Mouse (Mus musculus) MN1 (cell line): ENCODE measurements at regions not wholly inside any gene's neighbourhood (a gene's known extent, or its start where the extent isn't known, plus 50 kb on each side); places are given as distances from the start of the nearest gene placed in this dataset.
"Not testable (repeated sequence)": the region's sequence is repeated elsewhere in the genome, so short reads cannot be mapped to it uniquely, and the experiment has no call there.

Experiments used
- DNase-seq: peaks from one replicate; pipeline ENCODE4 v3.0.0-alpha.2; 2016; ENCODE audit warnings: low spot score

DNA sequence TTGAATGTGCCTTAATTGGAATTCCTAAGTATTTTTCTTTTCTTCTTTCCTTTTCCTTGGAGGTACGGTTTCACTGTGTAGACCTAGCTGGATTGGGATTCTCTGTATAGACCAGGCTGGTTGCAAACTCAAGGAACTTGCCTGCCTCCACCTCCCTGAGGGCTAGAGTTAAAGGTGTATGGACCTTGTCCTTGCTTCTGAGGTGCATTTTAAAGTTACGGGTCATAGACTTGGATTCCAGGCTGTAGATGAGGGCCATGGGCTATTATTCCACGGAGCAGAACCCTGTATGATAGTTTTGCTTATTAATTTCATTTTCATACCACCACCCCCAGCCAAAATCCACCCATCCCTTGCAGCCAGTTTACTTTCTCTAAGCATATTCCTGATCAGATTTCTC lies 50.7 kb upstream of the Wdr26 start:
- no peak for DNase-seq

- no peak for DNase-seq
These were observed 51.4 kb upstream of the Wdr26 start for GRCm38 (mm10) chr1:181263216-181263615.

- DNase-seq, result not testable (repeated sequence)
These were observed 58.7 kb upstream of the Wdr26 start for GRCm38 (mm10) chr1:181270469-181270868.

DNA sequence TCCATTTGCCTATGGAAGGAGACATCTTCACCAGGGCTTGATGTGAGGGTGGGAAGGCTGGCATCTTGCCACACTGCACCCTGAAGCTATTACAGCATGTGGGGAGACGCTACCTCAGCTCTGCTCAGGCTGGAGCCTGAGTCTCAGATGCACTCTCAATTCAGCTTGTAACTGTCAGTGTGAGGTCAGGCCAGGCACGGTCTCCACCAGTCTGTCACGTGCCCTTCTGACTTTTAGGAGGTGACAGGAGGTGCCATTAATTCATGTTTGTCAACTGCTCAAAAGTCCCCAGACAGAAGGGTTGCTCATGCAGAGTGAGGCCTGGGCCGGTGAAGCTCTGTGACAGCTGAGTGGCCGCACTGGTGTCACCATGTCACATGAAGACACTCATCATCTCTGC lies 59.4 kb upstream of the Wdr26 start:
- DNase-seq, result no peak

- no peak for DNase-seq
These were observed 60.0 kb upstream of the Wdr26 start for GRCm38 (mm10) chr1:181271821-181272220.

DNA sequence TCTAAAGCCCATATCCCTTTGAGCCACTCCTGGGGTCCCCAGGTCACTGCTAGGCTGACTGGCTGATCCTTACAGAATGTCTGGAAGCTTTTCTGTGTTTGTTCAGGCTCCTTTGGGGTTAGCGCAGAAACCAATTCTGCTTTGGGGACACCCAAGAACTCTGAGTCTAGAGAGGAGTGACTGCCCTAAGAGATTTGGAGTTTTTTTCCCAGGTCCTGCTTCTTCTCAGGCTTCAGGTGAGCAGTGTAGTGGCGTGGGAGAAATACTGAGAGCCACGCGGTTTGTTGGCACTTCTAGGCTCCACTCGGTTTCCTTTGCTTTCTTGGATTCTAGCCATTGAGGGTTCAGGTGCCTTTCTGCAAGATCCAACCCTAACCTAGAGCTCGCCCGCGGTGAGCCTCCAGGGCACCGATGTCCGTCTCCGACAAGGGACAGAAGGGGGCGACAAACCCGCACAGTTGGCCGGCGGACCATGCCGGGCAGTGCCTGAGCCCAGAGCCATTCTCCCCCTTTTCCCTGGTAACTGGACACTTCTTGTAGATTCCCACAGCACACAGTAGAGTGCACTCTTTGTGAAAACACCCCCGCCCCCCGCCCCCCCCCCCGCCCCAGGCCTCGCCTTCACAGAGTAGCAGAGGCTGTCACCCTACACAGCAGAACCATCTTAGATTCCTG lies 61.0 kb upstream of the Wdr26 start:
- peak; percentile 85 for DNase-seq

DNA sequence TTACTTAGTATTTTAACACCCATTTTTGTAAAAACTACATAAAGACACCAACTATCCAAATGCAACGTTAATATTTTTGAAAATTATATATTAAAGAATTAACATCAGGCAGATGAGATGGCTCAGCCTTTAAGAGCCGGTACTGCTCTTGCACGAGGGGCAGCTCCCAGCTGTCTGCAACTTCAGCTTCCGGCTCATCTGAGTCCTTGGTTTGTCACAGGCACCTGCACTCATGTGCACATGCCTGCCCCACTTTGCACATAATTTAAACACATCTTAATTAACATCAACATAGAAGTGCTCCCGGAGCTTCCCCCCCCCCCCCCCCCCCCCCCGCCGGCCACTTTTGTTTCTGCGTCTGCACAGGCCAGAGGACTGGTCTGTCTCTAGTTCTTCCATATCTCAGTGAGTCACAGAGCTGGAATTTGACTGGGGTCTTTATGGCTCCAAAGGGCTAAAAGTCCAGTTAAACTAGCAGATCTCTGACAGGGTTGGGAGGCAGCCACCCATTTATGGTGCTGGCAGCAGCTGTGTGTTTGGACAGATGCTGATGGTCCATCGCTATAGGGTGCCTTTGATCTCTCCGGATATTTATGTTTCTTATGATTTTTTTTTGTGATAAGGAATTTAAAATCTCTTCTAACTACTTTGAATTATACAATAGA lies 61.9 kb upstream of the Wdr26 start:
- DNase-seq, result peak; percentile 22

- no peak for DNase-seq
These were observed 69.0 kb upstream of the Wdr26 start for GRCm38 (mm10) chr1:181280826-181281225.

DNA sequence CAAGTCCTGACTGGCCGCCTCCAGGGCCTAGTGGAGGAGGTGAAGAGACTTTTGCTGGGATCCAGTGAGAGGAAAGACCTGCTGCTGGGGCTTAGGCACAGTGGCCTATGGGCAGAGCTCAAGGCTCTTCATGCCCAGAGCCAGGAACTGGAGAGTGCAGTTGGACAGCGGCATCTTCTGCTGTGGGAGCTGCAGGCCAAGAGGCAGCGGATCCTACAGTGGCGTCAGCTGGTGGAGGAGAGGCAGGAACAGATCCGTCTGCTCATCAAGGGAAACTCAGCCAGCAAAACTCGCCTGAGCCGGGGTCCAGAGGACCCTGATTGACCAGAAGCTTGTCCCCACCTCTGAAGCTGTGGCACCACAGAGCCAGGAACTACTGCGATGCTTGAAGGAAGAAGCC lies 69.4 kb upstream of the Cnih3 start:
- not testable (repeated sequence) for DNase-seq

GRCm38 (mm10) chr1:181283539-181283938 lies 68.9 kb upstream of the Cnih3 start:
- DNase-seq, result not testable (repeated sequence)

DNA sequence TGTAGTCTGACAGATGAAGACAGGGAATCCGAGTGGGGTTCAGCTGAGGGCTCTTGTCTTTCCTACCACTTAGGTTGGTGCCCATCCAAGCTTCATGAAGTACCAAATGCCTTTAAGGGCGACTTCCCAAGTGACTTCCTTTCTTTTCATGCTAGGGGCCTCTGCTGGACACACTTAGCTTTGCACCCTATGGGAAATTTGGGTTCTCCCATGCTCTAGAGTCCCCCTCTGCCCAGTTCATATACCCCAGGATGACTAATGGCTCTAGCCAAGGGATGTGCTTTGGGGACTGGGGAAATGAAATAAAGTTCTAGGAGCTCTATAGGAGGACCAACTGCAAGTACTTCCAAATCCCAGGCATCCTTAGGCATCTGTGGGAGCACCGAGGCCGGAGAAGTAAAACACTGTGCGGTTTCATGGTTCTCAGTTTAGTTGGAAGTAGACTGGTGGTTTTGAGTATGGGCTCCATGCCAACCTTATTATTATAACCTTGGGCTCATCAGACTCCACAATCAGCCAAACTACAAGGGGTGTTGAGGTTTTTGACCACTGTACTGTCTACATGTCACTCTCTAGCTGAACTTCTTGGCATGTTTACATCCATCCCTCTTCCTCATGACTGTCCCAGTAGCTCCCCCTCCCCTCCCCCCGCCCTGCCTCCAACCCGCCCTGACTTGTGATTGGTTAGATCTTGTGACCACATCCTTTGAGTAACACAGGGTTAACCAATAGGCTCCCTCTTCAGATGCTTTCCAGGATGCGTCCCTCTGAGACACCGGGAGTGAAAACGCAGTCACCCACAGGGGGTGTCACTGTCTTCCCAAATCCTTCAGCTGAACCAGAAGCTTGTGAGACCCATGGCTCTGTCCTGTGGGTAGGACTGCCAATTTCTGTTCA lies 67.9 kb upstream of the Cnih3 start:
- DNase-seq, result peak; percentile 23

- DNase-seq, result no peak
These were observed 66.8 kb upstream of the Cnih3 start for GRCm38 (mm10) chr1:181285600-181285999.

GRCm38 (mm10) chr1:181286146-181286545 lies 66.3 kb upstream of the Cnih3 start:
- DNase-seq, result no peak

- DNase-seq, result no peak
These were observed 65.3 kb upstream of the Cnih3 start for GRCm38 (mm10) chr1:181287166-181287565.

DNA sequence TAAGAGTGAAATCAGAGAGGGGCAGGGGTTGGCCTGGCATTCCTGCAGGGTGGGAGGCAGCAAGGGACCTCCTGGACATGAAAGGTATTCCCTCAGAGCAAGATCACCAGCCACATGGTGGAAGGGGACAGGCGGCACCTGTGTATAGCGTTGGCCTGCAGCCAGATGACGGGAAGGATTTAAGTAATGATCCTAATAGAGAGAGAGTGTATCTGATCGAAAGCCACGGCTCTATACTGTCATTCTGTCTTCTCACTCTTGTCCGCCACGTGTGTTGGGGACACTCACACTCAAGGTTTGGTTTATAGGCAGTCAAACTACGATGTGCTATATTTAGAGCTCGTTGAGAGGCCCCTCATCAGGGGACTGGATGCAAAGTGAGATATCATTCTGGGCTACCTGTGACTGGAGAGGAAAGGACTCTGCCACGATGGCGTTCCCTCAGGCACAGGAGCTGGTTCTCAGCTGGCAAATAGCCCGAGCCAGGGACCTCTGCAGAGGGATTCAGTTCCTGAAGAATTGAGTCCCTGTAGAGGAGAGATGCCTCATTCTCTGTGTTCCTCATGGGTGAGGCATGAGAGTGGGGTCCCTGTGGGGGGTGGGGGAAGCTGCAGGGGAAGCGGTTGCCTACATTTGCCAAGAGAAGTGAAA lies 62.9 kb upstream of the Cnih3 start:
- DNase-seq, result no peak

GRCm38 (mm10) chr1:181291202-181291601 lies 61.2 kb upstream of the Cnih3 start:
- DNase-seq, result no peak

- DNase-seq, result no peak
These were observed 60.5 kb upstream of the Cnih3 start for GRCm38 (mm10) chr1:181291966-181292365.

GRCm38 (mm10) chr1:181293079-181293865 lies 59.2 kb upstream of the Cnih3 start:
- no peak for DNase-seq

DNA sequence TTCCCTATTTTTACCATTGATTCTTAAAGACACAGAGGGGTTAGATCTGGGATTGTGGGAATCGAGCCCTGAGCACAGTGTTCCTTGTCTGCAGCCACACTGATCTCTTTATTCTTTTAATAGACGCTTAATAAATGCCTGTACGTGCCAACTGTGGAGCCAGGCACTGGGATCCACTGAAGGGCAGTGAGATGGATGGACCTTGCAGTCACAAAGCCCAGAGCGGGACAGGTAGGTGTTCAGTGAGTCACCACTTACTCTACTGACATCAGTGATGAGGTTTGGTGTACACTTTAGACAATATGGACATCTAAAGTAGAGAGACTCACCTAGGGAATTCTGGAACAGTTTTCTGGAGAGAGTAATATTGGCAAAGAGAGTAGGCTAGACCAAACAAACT lies 56.8 kb upstream of the Cnih3 start:
- DNase-seq, result no peak

DNA sequence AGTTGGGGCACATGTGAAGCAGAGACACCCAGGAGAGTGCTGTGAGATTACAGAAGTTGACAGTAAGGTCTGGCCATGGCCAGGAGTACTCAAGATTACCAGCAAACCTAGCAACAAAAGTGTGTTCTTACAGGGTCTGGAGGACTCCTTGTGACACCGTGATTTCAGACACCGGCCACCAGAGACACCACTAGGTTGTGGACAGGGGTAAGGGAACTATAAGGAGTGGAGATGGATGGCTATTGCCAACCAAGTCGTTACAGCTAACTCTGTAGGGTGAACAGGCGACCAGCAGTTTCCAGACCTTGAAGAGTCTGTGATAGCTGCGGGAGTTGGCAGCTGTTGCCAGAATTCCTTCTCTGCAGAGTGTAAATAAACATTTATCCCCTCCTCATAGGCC lies 54.4 kb upstream of the Cnih3 start:
- DNase-seq, result no peak

DNA sequence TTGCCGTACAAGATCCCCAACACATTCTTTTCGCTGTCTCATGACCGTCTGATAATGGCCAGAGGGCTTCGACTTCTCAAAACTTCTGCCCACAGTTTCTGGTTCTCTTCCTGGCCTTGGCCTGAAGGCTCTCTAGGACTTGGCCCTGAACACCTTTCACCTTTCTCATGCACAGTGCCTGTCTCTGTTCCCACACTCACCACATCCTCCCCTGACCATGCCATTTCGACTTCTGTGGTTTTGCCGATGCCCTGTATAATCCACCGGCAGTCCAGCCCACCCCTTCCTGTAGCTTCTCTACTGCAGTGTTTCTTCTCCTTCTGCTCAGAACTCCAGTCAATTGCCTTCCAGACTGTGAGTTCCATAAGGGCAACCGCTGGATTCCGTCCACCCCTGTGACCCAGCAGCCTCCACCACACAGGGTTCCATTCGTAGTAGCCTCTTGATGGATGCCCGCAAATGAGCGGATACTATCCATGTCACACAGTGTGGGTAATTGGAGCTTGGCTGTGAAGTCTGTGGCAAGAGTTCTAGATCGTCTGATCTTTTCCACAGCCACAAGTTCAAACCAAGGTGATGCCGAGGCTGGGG lies 53.3 kb upstream of the Cnih3 start:
- DNase-seq, result no peak
